Mouse (Mus musculus) cerebellum, postnatal 10 days (tissue): Measurements from ENCODE around the gene Phrf1.
A peak's percentile ranks its signal among the peaks of the same experiment; 100 is the strongest.

Experiments
- DNase-seq, 2 experiments: peaks; one replicate each; pipeline ENCODE4 v3.0.0; 2021; ENCODE audit warnings: mixed read lengths in 2 of 2

Phrf1 gene

GRCm38 (mm10) chr7:141228279-141229067 is at the start of gene Phrf1:
Phrf1 (plus strand) TSS chr7:141228784.
- DNase-seq, result peak; percentile 98 to 99

GRCm38 (mm10) chr7:141188194-141188593 is 40.4 kb upstream of the Phrf1 start:
- DNase-seq, result no peak

GRCm38 (mm10) chr7:141188733-141189132 is 39.9 kb upstream of the Phrf1 start:
- no peak for DNase-seq

GRCm38 (mm10) chr7:141190220-141190619 is 38.4 kb upstream of the Phrf1 start:
- no peak for DNase-seq

- DNase-seq, result no peak
These were observed 37.5 kb upstream of the Phrf1 start for GRCm38 (mm10) chr7:141191036-141191435.

- DNase-seq, result peak; percentile 42 to 53
These were observed 36.5 kb upstream of the Phrf1 start for GRCm38 (mm10) chr7:141191796-141192685.

- DNase-seq, result no peak
These were observed 35.7 kb upstream of the Phrf1 start for GRCm38 (mm10) chr7:141192776-141193347.

- peak; percentile 66 to 67 for DNase-seq
These were observed 35.2 kb upstream of the Phrf1 start for GRCm38 (mm10) chr7:141193348-141193856.

- peak; percentile 98 to 99 for DNase-seq
These were observed 34.6 kb upstream of the Phrf1 start, which contains the start of the genes Hras and Lrrc56 for GRCm38 (mm10) chr7:141193948-141194347. Hras (minus strand) TSS chr7:141194005. Lrrc56 (plus strand) TSS chr7:141194157.

- no peak for DNase-seq
These were observed 34.2 kb upstream of the Phrf1 start for GRCm38 (mm10) chr7:141194409-141194808.

GRCm38 (mm10) chr7:141194830-141195229 is 33.8 kb upstream of the Phrf1 start:
- peak; percentile 95 for DNase-seq

GRCm38 (mm10) chr7:141195754-141196153 is 32.8 kb upstream of the Phrf1 start:
- no peak for DNase-seq

GRCm38 (mm10) chr7:141196619-141197282 is 31.8 kb upstream of the Phrf1 start:
- DNase-seq, result no peak

- DNase-seq, result no peak
These were observed 30.5 kb upstream of the Phrf1 start for GRCm38 (mm10) chr7:141198121-141198520.

GRCm38 (mm10) chr7:141204546-141204945 is 24.0 kb upstream of the Phrf1 start:
- DNase-seq, result no peak

GRCm38 (mm10) chr7:141205504-141205903 is 23.1 kb upstream of the Phrf1 start:
- no peak for DNase-seq

GRCm38 (mm10) chr7:141206182-141206937 is 22.2 kb upstream of the Phrf1 start:
- DNase-seq, result no peak

GRCm38 (mm10) chr7:141209526-141209925 is 19.1 kb upstream of the Phrf1 start:
- DNase-seq, result peak in 1 of 2 experiments; percentile 1

GRCm38 (mm10) chr7:141210137-141210536 is 18.4 kb upstream of the Phrf1 start:
- peak in 1 of 2 experiments; percentile 0 for DNase-seq

GRCm38 (mm10) chr7:141210606-141211131 is 17.9 kb upstream of the Phrf1 start:
- peak in 1 of 2 experiments; percentile 4 for DNase-seq

- no peak for DNase-seq
These were observed 15.5 kb upstream of the Phrf1 start for GRCm38 (mm10) chr7:141213133-141213532.
